Mouse (Mus musculus) ES-Bruce4 (cell line): ENCODE measurements at regions not wholly inside any gene's neighbourhood (a gene's known extent, or its start where the extent isn't known, plus 50 kb on each side); places are given as distances from the start of the nearest gene placed in this dataset.

Source experiments
- CTCF ChIP-seq: IDR thresholded peaks from one replicate; pipeline ENCODE4 v1.8.1; 2011; ENCODE audit warnings: low read depth, low read length
- EP300 ChIP-seq: IDR thresholded peaks from 2 replicates; pipeline ENCODE4 v1.6.1; 2011; ENCODE audit warnings: low read depth, low read length; ENCODE audit not compliant: insufficient read depth

GRCm38 (mm10) chr1:144432816-144433215 is 134.7 kb downstream of the Rgs21 start:
- TF ChIP-seq CTCF (no peak), EP300 (no peak)
